Comparison of ENCODE assay signal across 8 mouse cellular contexts in the genomic region with DNA sequence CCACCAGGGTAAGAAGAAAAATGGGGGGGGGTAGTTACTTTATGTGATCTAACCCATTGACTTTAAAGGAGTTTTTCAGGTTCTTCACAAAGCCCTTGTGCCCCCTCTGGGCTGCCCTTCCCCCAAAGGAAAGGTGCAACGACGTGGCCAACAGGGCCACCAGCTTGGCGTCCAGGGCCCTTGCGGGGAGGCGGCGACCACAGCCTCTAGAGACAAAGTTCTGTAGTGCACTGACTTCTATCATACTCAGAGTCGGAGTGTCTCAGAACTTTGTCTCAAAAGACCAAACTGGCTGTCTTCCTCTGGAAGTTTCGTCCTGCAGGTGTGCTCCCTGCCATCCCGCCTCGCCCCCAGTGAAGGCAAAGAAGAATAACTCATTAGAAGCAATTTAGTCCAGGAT.
DNase-seq lines count a peak whose midpoint lies in the region; ATAC-seq and TF ChIP-seq lines count a peak whose summit lies in the region.

No protein-coding gene starts in this region.

- no peak for ATAC-seq in heart, embryonic 15.5 days (replicated peaks; ENCODE audit: insufficient number of reproducible peaks, insufficient read depth, low FRiP score, low read depth)
- no peak for ATAC-seq in liver, embryonic 16.5 days (ENCODE audit: low read depth)

- peak overlapping the region; percentile 97 for H3K4me2 ChIP-seq in heart, embryonic 15.5 days
- peak overlapping the region; percentile 87 for H3K4me2 ChIP-seq in liver, embryonic 16.5 days (ENCODE audit: low read depth, low read length)

- no peak for DNase-seq in heart, adult 2 months
- DNase-seq in heart, postnatal 25 days (ENCODE audit: low spot score) = no peak
- DNase-seq in MEL (ENCODE audit: low read depth, low spot score) = no peak
- DNase-seq in urinary bladder, postnatal 10 days (ENCODE audit: low spot score) = no peak
- no peak for DNase-seq in layer of hippocampus, adult 11-12 months (ENCODE audit: low spot score)
- DNase-seq in right cerebral cortex, postnatal 4 days = no peak

- TF ChIP-seq POLR2A in heart, adult 2 months (IDR thresholded peaks at IDR 0.05; ENCODE audit: insufficient read depth, low read depth, low read length) = no peak
- no peak for TF ChIP-seq POLR2A in MEL (IDR thresholded peaks at IDR 0.05; ENCODE audit: control insufficient read depth in 1 of 2, insufficient read depth in 1 of 2, low read depth in 1 of 2, low read length in 2 of 2, poor library complexity in 1 of 2)

- TF ChIP-seq EP300 in heart, adult 2 months (IDR thresholded peaks at IDR 0.05; ENCODE audit: insufficient read depth, low read depth, low read length) = no peak
- no peak for TF ChIP-seq EP300 in MEL (IDR thresholded peaks at IDR 0.05; ENCODE audit: low read depth in 1 of 2, low read length in 2 of 2)

- intact Hi-C loops in heart, adult 2 months (cut with DNase I) = loop anchor here (5.0 to 10.0 kb wide), 3 partner anchors 52 to 95 kb away; no protein-coding TSS in a partner anchor
- intact Hi-C loops in heart, postnatal 25 days (cut with DNase I) = loop anchor here (5.0 kb wide), 2 partner anchors 52 to 93 kb away; no protein-coding TSS in a partner anchor

- no peaks in the 10 kb centered on the region for H3K9me3 ChIP-seq in MEL (replicated peaks; ENCODE audit: insufficient read depth, low read length)
- no peaks in the 10 kb centered on the region for H3K9me3 ChIP-seq in heart, embryonic 15.5 days (replicated peaks)
- no peaks in the 10 kb centered on the region for H3K9me3 ChIP-seq in liver, embryonic 16.5 days (replicated peaks; ENCODE audit: control insufficient read depth, low read length)

- no peaks in the 10 kb centered on the region for H3K79me2 ChIP-seq in heart, adult 2 months (replicated peaks; ENCODE audit: control insufficient read depth, insufficient read depth, low read length)
- peaks cover 3% of the 10 kb centered on the region for H3K79me2 ChIP-seq in MEL (ENCODE audit: control insufficient read depth, insufficient read depth, low read length, poor library complexity)

- H3K27ac ChIP-seq in heart, adult 2 months = no peak overlapping the region
- no peak overlapping the region for H3K27ac ChIP-seq in MEL (ENCODE audit: control insufficient read depth, low read depth, low read length)
- no peak overlapping the region for H3K27ac ChIP-seq in heart, embryonic 15.5 days
- H3K27ac ChIP-seq in liver, embryonic 16.5 days (ENCODE audit: low read length) = no peak overlapping the region

- no peaks in the 10 kb centered on the region for H3K27me3 ChIP-seq in heart, adult 2 months (ENCODE audit: control insufficient read depth, insufficient read depth, low read length)
- H3K27me3 ChIP-seq in MEL (ENCODE audit: control insufficient read depth in 1 of 2, insufficient read depth in 2 of 2, low read length in 2 of 2) = no peaks in the 10 kb centered on the region
- no peaks in the 10 kb centered on the region for H3K27me3 ChIP-seq in heart, embryonic 15.5 days
- H3K27me3 ChIP-seq in liver, embryonic 16.5 days (ENCODE audit: control insufficient read depth, insufficient read depth, low read depth, low read length) = no peaks in the 10 kb centered on the region

- no peak for TF ChIP-seq CTCF in heart, adult 2 months (IDR thresholded peaks at IDR 0.05)
- no peak for TF ChIP-seq CTCF in MEL (IDR thresholded peaks at IDR 0.05 in 2 of 3, conservative IDR thresholded peaks at IDR 0.05 in 1 of 3; ENCODE audit: control insufficient read depth in 1 of 3, insufficient read depth in 1 of 3, low read depth in 2 of 3, low read length in 3 of 3, poor library complexity in 1 of 3, severe bottlenecking in 1 of 3)

- no peaks in the 10 kb centered on the region for H3K36me3 ChIP-seq in heart, adult 2 months (ENCODE audit: control insufficient read depth, insufficient read depth, low read length)
- no peaks in the 10 kb centered on the region for H3K36me3 ChIP-seq in MEL (ENCODE audit: control insufficient read depth in 1 of 2, insufficient read depth in 2 of 2, low read length in 2 of 2)
- no peaks in the 10 kb centered on the region for H3K36me3 ChIP-seq in heart, embryonic 15.5 days
- H3K36me3 ChIP-seq in liver, embryonic 16.5 days (ENCODE audit: control insufficient read depth, insufficient read depth) = no peaks in the 10 kb centered on the region

- no peak overlapping the region for H3K9ac ChIP-seq in heart, adult 2 months (ENCODE audit: low read depth, low read length)
- no peak overlapping the region; the same call in 1 of the 2 replicates for H3K9ac ChIP-seq in MEL (ENCODE audit: control insufficient read depth, low read depth, low read length, poor library complexity, severe bottlenecking)
- peak overlapping the region; percentile 88 for H3K9ac ChIP-seq in heart, embryonic 15.5 days
- peak overlapping the region; percentile 70 for H3K9ac ChIP-seq in liver, embryonic 16.5 days (ENCODE audit: low read depth, low read length)

- H3K4me1 ChIP-seq in heart, adult 2 months (ENCODE audit: control insufficient read depth, insufficient read depth, low read length) = no peaks in the 10 kb centered on the region; the same call in 1 of the 2 replicates
- no peaks in the 10 kb centered on the region for H3K4me1 ChIP-seq in MEL (ENCODE audit: control insufficient read depth in 1 of 2, insufficient read depth in 2 of 2, low read length in 2 of 2)
- H3K4me1 ChIP-seq in heart, embryonic 15.5 days (replicated peaks) = peaks cover 10% of the 10 kb centered on the region; the same call in 1 of the 2 replicates
- peaks cover 2% of the 10 kb centered on the region for H3K4me1 ChIP-seq in liver, embryonic 16.5 days (ENCODE audit: control insufficient read depth, low read depth, low read length)

- TF ChIP-seq RAD21 in MEL (IDR thresholded peaks at IDR 0.05; ENCODE audit: low read depth, low read length) = no peak

- 28% methylated on average over 10 of the region's 10 CpGs for WGBS in heart, adult 2 months
- WGBS in heart, embryonic 15.5 days = 21% methylated on average over 10 of the region's 10 CpGs
- WGBS in liver, embryonic 16.5 days (ENCODE audit: insufficient replicate concordance) = 15% methylated on average over 10 of the region's 10 CpGs

- H3K4me3 ChIP-seq in heart, adult 2 months = peak overlapping the region; percentile 64
- H3K4me3 ChIP-seq in MEL (ENCODE audit: control insufficient read depth in 1 of 2, insufficient read depth in 1 of 2, low read depth in 2 of 2, low read length in 2 of 2) = peak overlapping the region; percentile 63 to 87
- peak overlapping the region; percentile 92 for H3K4me3 ChIP-seq in heart, embryonic 15.5 days
- peak overlapping the region; percentile 67 for H3K4me3 ChIP-seq in liver, embryonic 16.5 days (ENCODE audit: low read depth, low read length)

TF ChIP-seq in MEL, 35 proteins besides CTCF, POLR2A, EP300 and RAD21:
- TF ChIP-seq BHLHE40 (IDR thresholded peaks at IDR 0.05; ENCODE audit: borderline replicate concordance, low read depth, low read length) (no peak), UBTF (IDR thresholded peaks at IDR 0.05; ENCODE audit: borderline replicate concordance, insufficient read depth, low read depth, low read length) (no peak), JUND (IDR thresholded peaks at IDR 0.05; ENCODE audit: low read depth, low read length) (no peak), SMC3 (IDR thresholded peaks at IDR 0.05; ENCODE audit: low read depth, low read length) (no peak), ZKSCAN1 (IDR thresholded peaks at IDR 0.05; ENCODE audit: low read depth, low read length) (no peak), E2F4 (IDR thresholded peaks at IDR 0.05; ENCODE audit: borderline replicate concordance, low read depth, low read length) (no peak), MEF2A (IDR thresholded peaks at IDR 0.05; ENCODE audit: extremely low read depth, insufficient replicate concordance, low read depth, low read length, poor library complexity, severe bottlenecking) (no peak), MXI1 (IDR thresholded peaks at IDR 0.05; ENCODE audit: low read depth, low read length) (no peak), MAX (IDR thresholded peaks at IDR 0.05; ENCODE audit: low read length) (no peak), GATA1 (IDR thresholded peaks at IDR 0.05; ENCODE audit: low read depth, low read length) (no peak), CHD2 (IDR thresholded peaks at IDR 0.05; ENCODE audit: low read length) (no peak), MAZ (IDR thresholded peaks at IDR 0.05; ENCODE audit: low read depth, low read length) (no peak), POLR2AphosphoS2 (IDR thresholded peaks at IDR 0.05; ENCODE audit: low read length) (no peak)

Comparison
In these comparisons a context has a peak if more than half of its experiments do, and no peak if none do; other contexts are left out.
1. H3K9ac ChIP-seq: peak in heart, embryonic 15.5 days (single experiment) and liver, embryonic 16.5 days (single experiment); none in heart, adult 2 months (single experiment) and MEL (single experiment).
2. Peak in every context shown above with its lines, with median percentiles within 50 percentile points of each other: H3K4me3 ChIP-seq.